Mouse (Mus musculus): ENCODE measurements around the gene Nop10. TPM values are rescaled to one million over a fixed set of nuclear protein-coding genes. Genes with fewer than 3 reads are reported as not detected.

The Nop10 gene
- polyA plus RNA-seq, 2 experiments, result 150 to 210 TPM

GRCm38 (mm10) chr2:112298221-112298620 lies 36.5 kb downstream of the Nop10 start:
- H3K4me1 ChIP-seq (ENCODE audit: control insufficient read depth, insufficient read depth, low read length), result no peaks in the 10 kb centered on the region
- no peaks in the 10 kb centered on the region for H3K27me3 ChIP-seq (ENCODE audit: control insufficient read depth, insufficient read depth, low read length)
- 88% methylated on average over 4 of the region's 4 CpGs for WGBS
- no peak overlapping the region for H3K4me3 ChIP-seq (replicated peaks; ENCODE audit: low read length)
- no peak overlapping the region for H3K4me2 ChIP-seq (replicated peaks; ENCODE audit: low read depth, low read length, severe bottlenecking)
- H3K9me3 ChIP-seq (ENCODE audit: control insufficient read depth, low read length), result no peaks in the 10 kb centered on the region
- H3K36me3 ChIP-seq (ENCODE audit: control insufficient read depth, insufficient read depth, low read length), result no peaks in the 10 kb centered on the region
- no peak overlapping the region for H3K27ac ChIP-seq (replicated peaks; ENCODE audit: low read depth, low read length)
- no peak for ATAC-seq (ENCODE audit: low FRiP score, low read depth)
- no peak overlapping the region for H3K9ac ChIP-seq (ENCODE audit: low read depth, low read length, severe bottlenecking)
- no peak for DNase-seq (ENCODE audit: low spot score)
- TF ChIP-seq POLR2A (IDR thresholded peaks at IDR 0.05; ENCODE audit: borderline replicate concordance, extremely low read depth, insufficient read depth, insufficient read length), result no peak

DNA sequence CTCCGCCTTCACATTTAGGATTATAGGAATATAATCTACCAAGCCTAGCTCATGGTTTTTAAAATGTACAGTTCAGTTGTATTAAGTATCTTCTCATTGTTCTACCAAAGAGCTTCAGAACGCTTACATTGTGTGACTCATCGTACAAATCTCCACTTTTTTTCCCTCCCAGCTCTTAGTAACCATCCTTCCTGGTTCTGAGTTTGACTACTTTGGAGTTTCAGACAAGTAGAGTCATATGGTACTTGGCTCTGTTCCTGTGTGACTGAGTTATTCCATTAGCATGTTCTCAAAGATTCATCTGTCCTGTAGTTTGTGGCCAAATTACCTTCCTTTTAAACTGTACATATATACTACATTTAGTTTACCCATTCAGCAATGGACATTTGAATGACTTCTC lies 46.9 kb downstream of the Nop10 start:
- no peak for TF ChIP-seq POLR2A (IDR thresholded peaks at IDR 0.05; ENCODE audit: borderline replicate concordance, extremely low read depth, insufficient read depth, insufficient read length)
- DNase-seq (ENCODE audit: low spot score) (no peak), ATAC-seq (ENCODE audit: low FRiP score, low read depth) (no peak)
- Histone ChIP-seq H3K9me3 (ENCODE audit: control insufficient read depth, low read length) (no peaks in the 10 kb centered on the region), H3K27me3 (ENCODE audit: control insufficient read depth, insufficient read depth, low read length) (no peaks in the 10 kb centered on the region), H3K4me1 (ENCODE audit: control insufficient read depth, insufficient read depth, low read length) (no peaks in the 10 kb centered on the region), H3K9ac (ENCODE audit: low read depth, low read length, severe bottlenecking) (no peak overlapping the region), H3K4me3 (replicated peaks; ENCODE audit: low read length) (no peak overlapping the region), H3K36me3 (ENCODE audit: control insufficient read depth, insufficient read depth, low read length) (no peaks in the 10 kb centered on the region), H3K27ac (replicated peaks; ENCODE audit: low read depth, low read length) (no peak overlapping the region), H3K4me2 (replicated peaks; ENCODE audit: low read depth, low read length, severe bottlenecking) (no peak overlapping the region)
- WGBS, result 89% methylated on average over 3 of the region's 3 CpGs

GRCm38 (mm10) chr2:112309161-112309600 lies 47.5 kb downstream of the Nop10 start:
- Histone ChIP-seq H3K4me2 (replicated peaks; ENCODE audit: low read depth, low read length, severe bottlenecking) (no peak overlapping the region), H3K27ac (replicated peaks; ENCODE audit: low read depth, low read length) (no peak overlapping the region), H3K36me3 (ENCODE audit: control insufficient read depth, insufficient read depth, low read length) (no peaks in the 10 kb centered on the region), H3K9me3 (ENCODE audit: control insufficient read depth, low read length) (no peaks in the 10 kb centered on the region), H3K4me3 (replicated peaks; ENCODE audit: low read length) (no peak overlapping the region), H3K9ac (ENCODE audit: low read depth, low read length, severe bottlenecking) (no peak overlapping the region), H3K4me1 (ENCODE audit: control insufficient read depth, insufficient read depth, low read length) (no peaks in the 10 kb centered on the region), H3K27me3 (ENCODE audit: control insufficient read depth, insufficient read depth, low read length) (no peaks in the 10 kb centered on the region)
- DNase-seq (ENCODE audit: low spot score), result no peak
- 83% methylated on average over 10 of the region's 10 CpGs for WGBS
- no peak for ATAC-seq (ENCODE audit: low FRiP score, low read depth)
- no peak for TF ChIP-seq POLR2A (IDR thresholded peaks at IDR 0.05; ENCODE audit: borderline replicate concordance, extremely low read depth, insufficient read depth, insufficient read length)

Other genes with a start within 250 kb of the Nop10 start
- 0.01 TPM in 1 of 2 replicates, not detected in the other for gene Olfr1310, start 249.2 kb upstream of the Nop10 start, polyA plus RNA-seq (2012; rRNA removed)
- gene Olfr1310, start 249.2 kb upstream of the Nop10 start, polyA plus RNA-seq (2014; fragmentation: Nextera tagmentation; extraction: Ambion mirVana), result not detected in 2 replicates
- gene Olfr1311, start 237.5 kb upstream of the Nop10 start, polyA plus RNA-seq (2012; rRNA removed), result not detected in 2 replicates
- not detected in 2 replicates for gene Olfr1311, start 237.5 kb upstream of the Nop10 start, polyA plus RNA-seq (2014; fragmentation: Nextera tagmentation; extraction: Ambion mirVana)
- not detected in 2 replicates for gene Olfr1312, start 211.7 kb upstream of the Nop10 start, polyA plus RNA-seq (2012; rRNA removed)
- not detected in 2 replicates for gene Olfr1312, start 211.7 kb upstream of the Nop10 start, polyA plus RNA-seq (2014; fragmentation: Nextera tagmentation; extraction: Ambion mirVana)
- not detected in 2 replicates for gene Olfr1313, start 184.1 kb upstream of the Nop10 start, polyA plus RNA-seq (2012; rRNA removed)
- not detected in 2 replicates for gene Olfr1313, start 184.1 kb upstream of the Nop10 start, polyA plus RNA-seq (2014; fragmentation: Nextera tagmentation; extraction: Ambion mirVana)
- gene Olfr1314, start 165.1 kb upstream of the Nop10 start, polyA plus RNA-seq (2012; rRNA removed), result 0.10 TPM in 1 of 2 replicates, not detected in the other
- gene Olfr1314, start 165.1 kb upstream of the Nop10 start, polyA plus RNA-seq (2014; fragmentation: Nextera tagmentation; extraction: Ambion mirVana), result not detected in 2 replicates
- gene Olfr1315-ps1, start 146.5 kb upstream of the Nop10 start, polyA plus RNA-seq (2012; rRNA removed), result not detected in 2 replicates
- gene Olfr1315-ps1, start 146.5 kb upstream of the Nop10 start, polyA plus RNA-seq (2014; fragmentation: Nextera tagmentation; extraction: Ambion mirVana), result not detected in 2 replicates
- 0.05 TPM in 1 of 2 replicates, not detected in the other for gene Olfr1316, start 126.9 kb upstream of the Nop10 start, polyA plus RNA-seq (2012; rRNA removed)
- gene Olfr1316, start 126.9 kb upstream of the Nop10 start, polyA plus RNA-seq (2014; fragmentation: Nextera tagmentation; extraction: Ambion mirVana), result not detected in 2 replicates
- not detected in 2 replicates for gene Olfr1317, start 121.6 kb upstream of the Nop10 start, polyA plus RNA-seq (2012; rRNA removed)
- gene Olfr1317, start 121.6 kb upstream of the Nop10 start, polyA plus RNA-seq (2014; fragmentation: Nextera tagmentation; extraction: Ambion mirVana), result not detected in 2 replicates
- gene Olfr1318, start 107.7 kb upstream of the Nop10 start, polyA plus RNA-seq (2012; rRNA removed), result not detected in 2 replicates
- not detected in 2 replicates for gene Olfr1318, start 107.7 kb upstream of the Nop10 start, polyA plus RNA-seq (2014; fragmentation: Nextera tagmentation; extraction: Ambion mirVana)
- gene Lpcat4, start 22.5 kb upstream of the Nop10 start, polyA plus RNA-seq (2012; rRNA removed), result 39.9 and 64.6 TPM in 2 replicates
- gene Lpcat4, start 22.5 kb upstream of the Nop10 start, polyA plus RNA-seq (2014; fragmentation: Nextera tagmentation; extraction: Ambion mirVana), result 19.7 and 20.9 TPM in 2 replicates
- not detected in 2 replicates for gene Nutm1, start 2.6 kb upstream of the Nop10 start, polyA plus RNA-seq (2012; rRNA removed)
- not detected in 2 replicates for gene Nutm1, start 2.6 kb upstream of the Nop10 start, polyA plus RNA-seq (2014; fragmentation: Nextera tagmentation; extraction: Ambion mirVana)
- gene Slc12a6, start 3.9 kb downstream of the Nop10 start, polyA plus RNA-seq (2012; rRNA removed), result 32.5 TPM in 2 replicates
- gene Slc12a6, start 3.9 kb downstream of the Nop10 start, polyA plus RNA-seq (2014; fragmentation: Nextera tagmentation; extraction: Ambion mirVana), result 14.1 and 15.4 TPM in 2 replicates
- 0.03 TPM in 1 of 2 replicates, not detected in the other for gene Gm21985, start 4.4 kb downstream of the Nop10 start, polyA plus RNA-seq (2012; rRNA removed)
- not detected in 2 replicates for gene Gm21985, start 4.4 kb downstream of the Nop10 start, polyA plus RNA-seq (2014; fragmentation: Nextera tagmentation; extraction: Ambion mirVana)
- 75.1 and 83.0 TPM in 2 replicates for gene Emc4, start 106.1 kb downstream of the Nop10 start, polyA plus RNA-seq (2012; rRNA removed)
- 104 and 108 TPM in 2 replicates for gene Emc4, start 106.1 kb downstream of the Nop10 start, polyA plus RNA-seq (2014; fragmentation: Nextera tagmentation; extraction: Ambion mirVana)
- gene Katnbl1, start 117.3 kb downstream of the Nop10 start, polyA plus RNA-seq (2012; rRNA removed), result 19.8 and 21.2 TPM in 2 replicates
- gene Katnbl1, start 117.3 kb downstream of the Nop10 start, polyA plus RNA-seq (2014; fragmentation: Nextera tagmentation; extraction: Ambion mirVana), result 50.1 and 50.2 TPM in 2 replicates
- 9.2 and 11.7 TPM in 2 replicates for gene Emc7, start 193.1 kb downstream of the Nop10 start, polyA plus RNA-seq (2012; rRNA removed)
- gene Emc7, start 193.1 kb downstream of the Nop10 start, polyA plus RNA-seq (2014; fragmentation: Nextera tagmentation; extraction: Ambion mirVana), result 18.3 and 18.4 TPM in 2 replicates
- gene Chrm5, start 218.8 kb downstream of the Nop10 start, polyA plus RNA-seq (2012; rRNA removed), result 0.08 TPM in 1 of 2 replicates, not detected in the other
- gene Chrm5, start 218.8 kb downstream of the Nop10 start, polyA plus RNA-seq (2014; fragmentation: Nextera tagmentation; extraction: Ambion mirVana), result not detected in 2 replicates
- gene Aven, start 231.0 kb downstream of the Nop10 start, polyA plus RNA-seq (2012; rRNA removed), result 8.7 and 10.7 TPM in 2 replicates
- gene Aven, start 231.0 kb downstream of the Nop10 start, polyA plus RNA-seq (2014; fragmentation: Nextera tagmentation; extraction: Ambion mirVana), result 8.0 and 9.0 TPM in 2 replicates